Mouse (Mus musculus): Measurements from ENCODE around the gene Sept4. TPM values are rescaled to one million over a fixed set of nuclear protein-coding genes. Genes with fewer than 3 reads are reported as not detected.

The Sept4 gene
- 27.8 and 32.4 TPM in 2 replicates for polyA plus RNA-seq (2015; fragmentation: Nextera tagmentation; extraction: Ambion mirVana)

GRCm38 (mm10) chr11:87568255-87568953, at the start of gene Sept4:
Gene Sept4 (plus strand): TSS chr11:87568903.
- no peak within 1 kb of the TSS for H3K4me3 ChIP-seq (ENCODE audit: low read length)
- no peaks in the 10 kb centered on the region for H3K27me3 ChIP-seq (ENCODE audit: control insufficient read depth, insufficient read depth, low read length)
- H3K36me3 ChIP-seq (ENCODE audit: control insufficient read depth, insufficient read depth): no peaks in the 10 kb centered on the region
- no peak for ATAC-seq (replicated peaks; ENCODE audit: extremely low read depth, insufficient read depth, low FRiP score)
- WGBS: 73% methylated on average over 7 of the region's 7 CpGs
- no peak within 1 kb of the TSS for H3K27ac ChIP-seq (ENCODE audit: low read length)
- peaks cover 20% of the 10 kb centered on the region for H3K4me1 ChIP-seq (ENCODE audit: control insufficient read depth, insufficient read depth, low read length)
- no peak within 1 kb of the TSS for H3K9ac ChIP-seq (ENCODE audit: low read length)
- H3K9me3 ChIP-seq (replicated peaks; ENCODE audit: control insufficient read depth, low read length): no peaks in the 10 kb centered on the region
- no peak within 1 kb of the TSS for H3K4me2 ChIP-seq (ENCODE audit: low read depth, low read length)

GRCm38 (mm10) chr11:87519260-87519659, 49.4 kb upstream of the Sept4 start:
- no peak overlapping the region for H3K4me2 ChIP-seq (ENCODE audit: low read depth, low read length)
- no peak overlapping the region for H3K9ac ChIP-seq (ENCODE audit: low read length)
- no peaks in the 10 kb centered on the region for H3K27me3 ChIP-seq (ENCODE audit: control insufficient read depth, insufficient read depth, low read length)
- no peaks in the 10 kb centered on the region for H3K4me1 ChIP-seq (ENCODE audit: control insufficient read depth, insufficient read depth, low read length)
- 4% methylated on average over 2 of the region's 2 CpGs for WGBS
- no peak for ATAC-seq (replicated peaks; ENCODE audit: extremely low read depth, insufficient read depth, low FRiP score)
- H3K9me3 ChIP-seq (replicated peaks; ENCODE audit: control insufficient read depth, low read length): no peaks in the 10 kb centered on the region
- no peak overlapping the region for H3K27ac ChIP-seq (ENCODE audit: low read length)
- no peaks in the 10 kb centered on the region for H3K36me3 ChIP-seq (ENCODE audit: control insufficient read depth, insufficient read depth)
- H3K4me3 ChIP-seq (ENCODE audit: low read length): no peak overlapping the region

GRCm38 (mm10) chr11:87523466-87523865, 45.2 kb upstream of the Sept4 start:
- no peak for ATAC-seq (replicated peaks; ENCODE audit: extremely low read depth, insufficient read depth, low FRiP score)
- 74% methylated on average over 5 of the region's 5 CpGs for WGBS
- no peaks in the 10 kb centered on the region for H3K9me3 ChIP-seq (replicated peaks; ENCODE audit: control insufficient read depth, low read length)

GRCm38 (mm10) chr11:87523967-87524366, 44.7 kb upstream of the Sept4 start:
- no peak for ATAC-seq (replicated peaks; ENCODE audit: extremely low read depth, insufficient read depth, low FRiP score)
- no peak overlapping the region for H3K27ac ChIP-seq (ENCODE audit: low read length)
- H3K4me2 ChIP-seq (ENCODE audit: low read depth, low read length): no peak overlapping the region
- no peaks in the 10 kb centered on the region for H3K27me3 ChIP-seq (ENCODE audit: control insufficient read depth, insufficient read depth, low read length)
- H3K9me3 ChIP-seq (replicated peaks; ENCODE audit: control insufficient read depth, low read length): no peaks in the 10 kb centered on the region
- no peak overlapping the region for H3K4me3 ChIP-seq (ENCODE audit: low read length)
- H3K36me3 ChIP-seq (ENCODE audit: control insufficient read depth, insufficient read depth): no peaks in the 10 kb centered on the region
- H3K9ac ChIP-seq (ENCODE audit: low read length): no peak overlapping the region
- no peaks in the 10 kb centered on the region for H3K4me1 ChIP-seq (ENCODE audit: control insufficient read depth, insufficient read depth, low read length)

More at GRCm38 (mm10) chr11:87523466-87523865, 45.2 kb upstream of the Sept4 start:
- Histone ChIP-seq H3K27me3 (ENCODE audit: control insufficient read depth, insufficient read depth, low read length) (no peaks in the 10 kb centered on the region), H3K4me1 (ENCODE audit: control insufficient read depth, insufficient read depth, low read length) (no peaks in the 10 kb centered on the region), H3K9ac (ENCODE audit: low read length) (no peak overlapping the region), H3K4me2 (ENCODE audit: low read depth, low read length) (no peak overlapping the region), H3K4me3 (ENCODE audit: low read length) (no peak overlapping the region), H3K27ac (ENCODE audit: low read length) (no peak overlapping the region), H3K36me3 (ENCODE audit: control insufficient read depth, insufficient read depth) (no peaks in the 10 kb centered on the region)

GRCm38 (mm10) chr11:87524780-87525179, 43.9 kb upstream of the Sept4 start:
- H3K36me3 ChIP-seq (ENCODE audit: control insufficient read depth, insufficient read depth): no peaks in the 10 kb centered on the region
- H3K4me1 ChIP-seq (ENCODE audit: control insufficient read depth, insufficient read depth, low read length): no peaks in the 10 kb centered on the region
- H3K27me3 ChIP-seq (ENCODE audit: control insufficient read depth, insufficient read depth, low read length): no peaks in the 10 kb centered on the region
- no peak overlapping the region for H3K4me2 ChIP-seq (ENCODE audit: low read depth, low read length)
- H3K9ac ChIP-seq (ENCODE audit: low read length): no peak overlapping the region
- H3K4me3 ChIP-seq (ENCODE audit: low read length): no peak overlapping the region
- H3K9me3 ChIP-seq (replicated peaks; ENCODE audit: control insufficient read depth, low read length): no peaks in the 10 kb centered on the region
- H3K27ac ChIP-seq (ENCODE audit: low read length): peak overlapping the region; percentile 65
- ATAC-seq (replicated peaks; ENCODE audit: extremely low read depth, insufficient read depth, low FRiP score): no peak

- no peaks in the 10 kb centered on the region for H3K27me3 ChIP-seq (ENCODE audit: control insufficient read depth, insufficient read depth, low read length)
- H3K9me3 ChIP-seq (replicated peaks; ENCODE audit: control insufficient read depth, low read length): no peaks in the 10 kb centered on the region
- no peak overlapping the region for H3K4me3 ChIP-seq (ENCODE audit: low read length)
- WGBS: 77% methylated on average over 3 of the region's 3 CpGs
- H3K9ac ChIP-seq (ENCODE audit: low read length): no peak overlapping the region
- ATAC-seq (replicated peaks; ENCODE audit: extremely low read depth, insufficient read depth, low FRiP score): no peak
- no peak overlapping the region for H3K4me2 ChIP-seq (ENCODE audit: low read depth, low read length)
- H3K27ac ChIP-seq (ENCODE audit: low read length): no peak overlapping the region
- H3K4me1 ChIP-seq (ENCODE audit: control insufficient read depth, insufficient read depth, low read length): no peaks in the 10 kb centered on the region
- no peaks in the 10 kb centered on the region for H3K36me3 ChIP-seq (ENCODE audit: control insufficient read depth, insufficient read depth)
Measured at GRCm38 (mm10) chr11:87527364-87527763, 41.3 kb upstream of the Sept4 start.

- Histone ChIP-seq H3K4me2 (ENCODE audit: low read depth, low read length) (no peak overlapping the region), H3K9ac (ENCODE audit: low read length) (no peak overlapping the region), H3K27me3 (ENCODE audit: control insufficient read depth, insufficient read depth, low read length) (no peaks in the 10 kb centered on the region), H3K9me3 (replicated peaks; ENCODE audit: control insufficient read depth, low read length) (no peaks in the 10 kb centered on the region), H3K36me3 (ENCODE audit: control insufficient read depth, insufficient read depth) (no peaks in the 10 kb centered on the region), H3K27ac (ENCODE audit: low read length) (no peak overlapping the region), H3K4me1 (ENCODE audit: control insufficient read depth, insufficient read depth, low read length) (no peaks in the 10 kb centered on the region), H3K4me3 (ENCODE audit: low read length) (no peak overlapping the region)
- no peak for ATAC-seq (replicated peaks; ENCODE audit: extremely low read depth, insufficient read depth, low FRiP score)
- 61% methylated on average over 4 of the region's 4 CpGs for WGBS
Measured at GRCm38 (mm10) chr11:87527990-87528389, 40.7 kb upstream of the Sept4 start.

GRCm38 (mm10) chr11:87531695-87532094, 37.0 kb upstream of the Sept4 start:
- WGBS: 52% methylated on average over 6 of the region's 6 CpGs

GRCm38 (mm10) chr11:87542285-87542684, 26.4 kb upstream of the Sept4 start:
- Histone ChIP-seq H3K27me3 (ENCODE audit: control insufficient read depth, insufficient read depth, low read length) (no peaks in the 10 kb centered on the region), H3K4me3 (ENCODE audit: low read length) (no peak overlapping the region), H3K4me1 (ENCODE audit: control insufficient read depth, insufficient read depth, low read length) (peaks cover 3% of the 10 kb centered on the region; the same call in 1 of the 2 replicates), H3K27ac (ENCODE audit: low read length) (no peak overlapping the region), H3K9ac (ENCODE audit: low read length) (no peak overlapping the region), H3K4me2 (ENCODE audit: low read depth, low read length) (no peak overlapping the region), H3K9me3 (replicated peaks; ENCODE audit: control insufficient read depth, low read length) (no peaks in the 10 kb centered on the region), H3K36me3 (ENCODE audit: control insufficient read depth, insufficient read depth) (no peaks in the 10 kb centered on the region)
- ATAC-seq (replicated peaks; ENCODE audit: extremely low read depth, insufficient read depth, low FRiP score): no peak
- 41% methylated on average over 8 of the region's 8 CpGs for WGBS

More at GRCm38 (mm10) chr11:87531695-87532094, 37.0 kb upstream of the Sept4 start:
- no peaks in the 10 kb centered on the region for H3K27me3 ChIP-seq (ENCODE audit: control insufficient read depth, insufficient read depth, low read length)
- no peak overlapping the region for H3K27ac ChIP-seq (ENCODE audit: low read length)
- H3K9ac ChIP-seq (ENCODE audit: low read length): no peak overlapping the region
- H3K36me3 ChIP-seq (ENCODE audit: control insufficient read depth, insufficient read depth): no peaks in the 10 kb centered on the region
- H3K4me2 ChIP-seq (ENCODE audit: low read depth, low read length): no peak overlapping the region
- no peak overlapping the region for H3K4me3 ChIP-seq (ENCODE audit: low read length)
- H3K4me1 ChIP-seq (ENCODE audit: control insufficient read depth, insufficient read depth, low read length): no peaks in the 10 kb centered on the region
- ATAC-seq (replicated peaks; ENCODE audit: extremely low read depth, insufficient read depth, low FRiP score): no peak
- H3K9me3 ChIP-seq (replicated peaks; ENCODE audit: control insufficient read depth, low read length): no peaks in the 10 kb centered on the region

Measured in heart, embryonic 16.5 days (tissue).